Mouse (Mus musculus) liver, adult 2 months (tissue): ENCODE results near the gene Dmwd. TPM values are rescaled to one million over a fixed set of nuclear protein-coding genes. Genes with fewer than 3 reads are reported as not detected.

ENCODE experiments used
- DNase-seq: peaks from one replicate; pipeline ENCODE4 v3.0.0-alpha.2; 2011; ENCODE audit warnings: low read depth, low spot score; ENCODE audit errors: extremely low read depth
- H3K27ac ChIP-seq: fragments of 200-500 bp; replicated peaks from 2 replicates; pipeline ENCODE4 v1.5.1; 2012; ENCODE audit warnings: low read depth, mild to moderate bottlenecking, control low read depth, inconsistent platforms, low read length; ENCODE audit not compliant: insufficient read depth
- H3K27me3 ChIP-seq: fragments of 200-500 bp; 2 replicates; pipeline ENCODE4 v1.6.1; 2012; ENCODE audit warnings: mild to moderate bottlenecking, moderate library complexity, low read length, inconsistent platforms; ENCODE audit not compliant: control insufficient read depth, insufficient read depth
- H3K36me3 ChIP-seq: fragments of 200-500 bp; 2 replicates; pipeline ENCODE4 v1.6.1; 2012; ENCODE audit warnings: low read length, inconsistent platforms; ENCODE audit not compliant: control insufficient read depth, insufficient read depth
- H3K4me1 ChIP-seq: fragments of 200-500 bp; 2 replicates; pipeline ENCODE4 v1.6.1; 2011; ENCODE audit warnings: low read length; ENCODE audit not compliant: control insufficient read depth, insufficient read depth
- H3K4me3 ChIP-seq: fragments of 200-500 bp; 2 replicates; pipeline ENCODE4 v1.5.1; 2011; ENCODE audit warnings: low read depth, mild to moderate bottlenecking, control low read depth, low read length, moderate library complexity; ENCODE audit not compliant: insufficient read depth
- H3K79me2 ChIP-seq: fragments of 200-500 bp; 2 replicates; pipeline ENCODE4 v1.6.1; 2012; ENCODE audit warnings: inconsistent platforms, mild to moderate bottlenecking, low read length, moderate library complexity; ENCODE audit not compliant: control insufficient read depth, insufficient read depth
- H3K9ac ChIP-seq: fragments of 200-500 bp; 2 replicates; pipeline ENCODE4 v1.6.1; 2012; ENCODE audit warnings: low read depth, mild to moderate bottlenecking, control low read depth, inconsistent platforms, low read length
- CTCF ChIP-seq: fragments of 200-500 bp; IDR thresholded peaks from 2 replicates; pipeline ENCODE4 v1.5.1; 2011; ENCODE audit warnings: low read depth, low read length, control low read depth
- POLR2A ChIP-seq: fragments of 200-500 bp; IDR thresholded peaks from 2 replicates; pipeline ENCODE4 v1.6.1; 2011; ENCODE audit warnings: low read length, control low read depth; ENCODE audit not compliant: insufficient read depth; ENCODE audit errors: extremely low read depth
- WGBS: fragments of 180-500 bp; shearing (Covaris S2); methylation state at CpG from one replicate; pipeline ENCODE4 v1.1.7; 2018; 5-methylcytosine and 5-hydroxymethylcytosine counted together
- polyA plus RNA-seq: library from polyadenylated mRNA; depleted of rRNA; stranded (reverse); fragments of >200 nt; gene quantifications from 2 replicates; pipeline ENCODE4 v1.2.3, GENCODE M21; 2012
- total RNA-seq: library from RNA; depleted of rRNA; stranded (reverse); fragments of >200 nt; gene quantifications from 2 replicates; pipeline ENCODE4 v1.2.3, GENCODE M21; 2014

Gene Dmwd
- total and polyA plus RNA-seq, 2 experiments = 4.5 to 35.7 TPM

- TF ChIP-seq CTCF (no peak), POLR2A (no peak)
- Histone ChIP-seq H3K79me2 (no peaks in the 10 kb centered on the region), H3K36me3 (no peaks in the 10 kb centered on the region), H3K4me3 (no peak overlapping the region), H3K27ac (no peak overlapping the region), H3K27me3 (no peaks in the 10 kb centered on the region), H3K4me1 (no peaks in the 10 kb centered on the region), H3K9ac (no peak overlapping the region)
- 37% methylated on average over 3 of the region's 3 CpGs for WGBS
- no peak for DNase-seq
These were observed 31.4 kb downstream of the Dmwd start for GRCm38 (mm10) chr7:19107436-19107835.

GRCm38 (mm10) chr7:19109565-19109964 is 33.5 kb downstream of the Dmwd start:
- 89% methylated on average over 1 of the region's 1 CpGs for WGBS
- no peak overlapping the region for H3K4me3 ChIP-seq
- H3K27ac ChIP-seq = no peak overlapping the region
- H3K27me3 ChIP-seq = no peaks in the 10 kb centered on the region
- no peaks in the 10 kb centered on the region for H3K4me1 ChIP-seq
- no peaks in the 10 kb centered on the region for H3K36me3 ChIP-seq
- no peak overlapping the region for H3K9ac ChIP-seq
- TF ChIP-seq CTCF = no peak
- no peak for TF ChIP-seq POLR2A
- DNase-seq = no peak
- no peaks in the 10 kb centered on the region for H3K79me2 ChIP-seq

DNA sequence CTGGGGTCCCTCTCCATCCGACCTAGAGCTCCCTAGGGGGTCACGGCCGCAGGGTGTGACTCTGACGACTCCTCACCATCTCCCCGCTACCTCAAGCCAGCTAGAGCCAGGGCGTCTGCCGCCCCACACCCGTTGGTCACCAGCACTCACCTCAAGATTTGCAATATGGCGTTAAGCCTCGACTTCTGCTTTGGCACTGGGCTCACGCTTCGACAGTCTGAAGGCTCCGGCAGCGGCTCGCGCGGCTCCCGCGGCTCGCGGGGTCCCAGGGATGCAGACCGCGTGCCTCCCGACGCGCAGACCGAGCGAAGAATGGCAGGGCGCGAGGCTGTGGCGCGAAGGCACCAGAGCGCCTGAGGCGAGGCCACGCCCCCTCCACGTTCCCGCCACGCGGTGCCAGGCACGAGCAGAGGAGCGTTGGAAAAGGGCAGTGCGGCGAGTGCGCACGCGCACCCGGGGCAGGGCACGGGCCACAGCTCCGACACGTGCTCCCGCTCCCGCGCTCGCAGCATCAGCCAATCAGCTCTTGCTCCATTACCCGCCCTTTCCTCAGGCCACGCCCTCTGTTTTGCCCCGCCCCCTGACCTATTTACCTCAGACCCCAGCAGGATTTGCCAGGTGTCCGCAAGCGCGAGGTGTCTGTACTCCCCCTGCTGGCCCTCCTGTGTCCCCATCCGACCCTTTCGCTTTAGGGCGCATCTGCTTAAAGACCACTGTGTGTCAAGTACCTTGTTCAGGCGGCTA is 42.2 kb downstream of the Dmwd start, which contains the start of gene Gm4969:
TSS of gene Gm4969 (minus strand) at position 341 of the 744 bp plus-strand sequence.
- peak; percentile 65 for DNase-seq
- WGBS = 26% methylated on average over 64 of the region's 64 CpGs
- Histone ChIP-seq H3K36me3 (no peaks in the 10 kb centered on the region), H3K79me2 (peaks cover 11% of the 10 kb centered on the region; the same call in 1 of the 2 replicates), H3K4me3 (no peak within 1 kb of the TSS; the same call in 1 of the 2 replicates), H3K9ac (no peak within 1 kb of the TSS), H3K27ac (no peak within 1 kb of the TSS), H3K4me1 (peaks cover 11% of the 10 kb centered on the region), H3K27me3 (no peaks in the 10 kb centered on the region)
- TF ChIP-seq POLR2A (no peak), CTCF (peak; percentile 29)

GRCm38 (mm10) chr7:19119083-19119482 is 43.1 kb downstream of the Dmwd start:
- no peak for DNase-seq
- Histone ChIP-seq H3K36me3 (no peaks in the 10 kb centered on the region), H3K4me1 (peaks cover 11% of the 10 kb centered on the region), H3K27ac (no peak overlapping the region), H3K4me3 (no peak overlapping the region), H3K27me3 (no peaks in the 10 kb centered on the region), H3K79me2 (peaks cover 11% of the 10 kb centered on the region; the same call in 1 of the 2 replicates), H3K9ac (no peak overlapping the region)
- WGBS = 92% methylated on average over 8 of the region's 8 CpGs
- no peak for TF ChIP-seq CTCF
- TF ChIP-seq POLR2A = no peak

DNA sequence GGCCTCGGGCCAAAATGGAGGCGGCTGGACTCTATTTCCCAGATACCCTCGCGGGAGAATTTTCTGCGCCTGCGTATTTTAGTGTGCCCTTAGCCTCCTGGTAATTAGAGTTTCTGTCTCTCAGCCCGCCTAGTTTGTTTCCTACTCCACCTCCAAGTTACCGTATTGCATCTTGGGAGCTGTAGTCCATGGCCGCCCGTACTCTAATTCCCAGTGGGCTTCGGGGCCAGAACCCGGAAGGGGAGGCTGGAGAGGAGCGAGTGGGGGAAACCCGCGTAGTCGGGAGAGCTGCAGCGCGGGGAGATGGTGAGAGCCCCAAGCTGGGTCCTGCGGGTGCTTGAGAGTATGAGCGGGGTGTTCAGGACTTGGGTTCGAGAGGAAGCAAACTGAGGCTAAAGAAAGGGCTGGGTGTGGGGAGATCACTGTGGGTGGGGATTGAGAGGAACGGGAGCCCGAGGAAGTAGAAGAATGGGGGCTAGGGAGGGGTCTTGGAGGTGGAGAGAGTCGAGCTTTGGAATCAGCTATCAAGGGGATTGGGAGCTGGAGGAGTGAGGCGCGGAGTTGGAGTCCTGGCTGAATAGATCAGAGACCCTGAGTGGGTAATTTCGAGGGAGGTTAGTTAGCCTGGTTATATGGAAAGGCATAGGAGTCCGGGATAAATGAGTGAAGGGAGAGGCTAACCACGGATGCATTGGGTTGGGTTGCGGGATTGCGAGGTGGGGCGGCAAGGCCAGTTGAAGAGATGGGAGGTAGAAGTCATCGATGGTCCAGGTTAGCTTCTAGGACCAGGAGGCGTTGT is 43.8 kb downstream of the Dmwd start, which contains the start of gene Fbxo46:
TSS of gene Fbxo46 (plus strand) at position 229 of the 799 bp plus-strand sequence.
- Histone ChIP-seq H3K9ac (peak within 1 kb of the TSS; percentile 70), H3K27ac (peak within 1 kb of the TSS; percentile 41), H3K4me1 (peaks cover 12% of the 10 kb centered on the region), H3K4me3 (peak within 1 kb of the TSS; percentile 73), H3K27me3 (no peaks in the 10 kb centered on the region), H3K79me2 (peaks cover 11% of the 10 kb centered on the region; the same call in 1 of the 2 replicates), H3K36me3 (no peaks in the 10 kb centered on the region)
- WGBS = 1% methylated on average over 34 of the region's 34 CpGs
- no peak for TF ChIP-seq CTCF
- peak; percentile 77 for TF ChIP-seq POLR2A
- peak; percentile 95 for DNase-seq
